Mouse (Mus musculus) liver, embryonic 14.5 days (tissue): Measurements from ENCODE around the gene Sema4d.

Experiments used
- CTCF ChIP-seq: IDR thresholded peaks from 2 replicates; pipeline ENCODE4 v1.5.1; 2016; ENCODE audit warnings: antibody characterized with exemption, low read depth, control low read depth
- EP300 ChIP-seq: IDR thresholded peaks from 2 replicates; pipeline ENCODE4 v1.6.1; 2016; ENCODE audit warnings: antibody characterized with exemption, low read depth

DNA sequence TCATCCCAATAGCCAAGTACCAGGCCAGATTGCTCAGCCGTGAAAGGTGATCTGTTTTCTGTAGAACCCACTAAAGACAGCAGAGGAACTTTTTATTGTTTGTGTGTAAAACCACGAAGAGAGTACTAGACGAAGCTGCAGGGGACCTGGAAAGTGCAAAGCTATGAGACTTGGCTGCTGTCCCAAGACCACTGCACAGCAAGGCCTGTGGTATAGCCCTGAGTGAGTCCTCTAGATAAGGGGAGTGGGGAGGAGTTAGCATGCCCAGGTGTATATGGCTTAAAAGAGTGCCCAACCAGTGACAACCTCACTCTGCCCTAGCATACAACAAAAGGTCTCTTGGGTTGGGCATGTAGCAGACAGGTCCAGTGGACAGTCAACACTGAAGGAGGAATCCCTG is 104.9 kb downstream of the Sema4d start:
- TF ChIP-seq CTCF = no peak
- no peak for TF ChIP-seq EP300
